Mouse (Mus musculus) adrenal gland, postnatal 10 days (tissue): ENCODE results near the gene Eri3. TPM values are rescaled to one million over a fixed set of nuclear protein-coding genes. Genes with fewer than 3 reads are reported as not detected.
A peak's percentile ranks its signal among the peaks of the same experiment; 100 is the strongest.

Experiments
- DNase-seq: peaks from one replicate; pipeline ENCODE4 v3.0.0; 2021; ENCODE audit warnings: mixed read lengths
- long read RNA-seq, 2 experiments: library from polyadenylated mRNA; stranded (forward); transcript quantifications; one replicate each; pipeline ENCODE4 v2.0.0; 2021
- total RNA-seq, 2 experiments: library from RNA; stranded (reverse); gene quantifications; 2 replicates each; pipeline ENCODE4 v1.2.3; 2021

Gene Eri3
- total RNA-seq, result 10 to 100 TPM; 74.8 to 96.0 TPM
- long read RNA-seq, experiment 1, transcript Eri3-201 (9 exons, 1,719 nt), result major isoform, 25 of 92 reads
- long read RNA-seq, experiment 1, partial matches to known transcripts, result 20 of 92 reads
- long read RNA-seq, experiment 1, other reads (novel, unspliced or antisense), result 47 of 92 reads
- long read RNA-seq, experiment 2, transcript Eri3-201 (9 exons, 1,719 nt), result major isoform, 34 of 88 reads
- long read RNA-seq, experiment 2, partial matches to known transcripts, result 15 of 88 reads
- long read RNA-seq, experiment 2, other reads (novel, unspliced or antisense), result 39 of 88 reads

DNA sequence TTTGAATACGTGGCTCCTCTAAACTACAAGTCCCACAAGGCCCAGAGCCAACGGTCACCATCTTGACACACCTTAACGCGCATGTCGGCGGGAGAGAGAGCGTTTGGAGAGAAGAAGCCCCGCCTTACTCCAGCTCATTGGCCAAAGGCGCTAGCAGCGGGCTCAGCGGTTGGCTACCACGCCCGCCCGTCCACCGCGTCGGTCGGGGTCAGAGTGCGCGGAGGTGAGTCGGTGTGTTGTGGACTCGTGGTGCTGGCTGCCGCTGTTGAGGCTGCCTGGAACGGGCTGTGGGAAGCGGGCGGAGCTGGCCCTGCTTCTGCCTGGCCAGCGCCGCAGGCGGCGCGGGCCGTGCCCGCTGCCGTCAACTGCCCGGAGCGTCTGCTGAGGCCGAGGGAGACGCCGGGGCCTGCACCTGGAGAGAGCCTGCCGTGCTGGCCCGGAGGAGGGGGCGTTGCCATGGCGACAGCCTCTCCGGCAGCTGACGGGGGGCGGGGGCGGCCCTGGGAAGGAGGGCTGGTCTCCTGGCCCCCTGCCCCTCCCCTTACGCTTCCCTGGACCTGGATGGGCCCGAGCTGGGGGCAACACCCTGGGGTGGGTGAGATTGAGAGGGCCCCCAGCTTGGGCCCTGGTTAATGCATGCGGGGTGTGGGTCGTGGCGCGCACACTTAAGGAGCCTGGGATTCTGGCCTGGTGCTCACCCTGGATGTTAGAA lies at the start of gene Eri3:
TSS of gene Eri3 (plus strand) at position 226 of the 712 bp plus-strand sequence.
- peak; percentile 98 for DNase-seq

DNA sequence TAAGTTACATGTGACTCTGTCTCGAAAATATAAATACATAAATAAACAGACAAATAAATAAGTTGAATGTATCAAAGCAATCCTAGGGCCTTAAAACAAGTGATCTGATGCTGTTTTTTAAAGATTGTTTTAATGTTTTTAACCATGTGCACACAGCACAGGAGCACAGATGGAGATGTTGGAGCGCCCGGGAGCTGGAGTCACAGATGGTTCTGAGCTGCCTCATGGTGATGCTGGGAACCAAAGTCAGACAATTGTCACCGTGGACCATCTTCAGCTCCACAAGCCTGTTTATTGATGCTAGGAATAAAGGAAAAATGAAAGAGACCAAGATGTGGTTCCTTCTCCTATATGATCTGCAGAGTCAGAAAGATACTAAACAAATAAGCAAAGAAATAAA lies 31.9 kb upstream of the Eri3 start:
- no peak for DNase-seq

DNA sequence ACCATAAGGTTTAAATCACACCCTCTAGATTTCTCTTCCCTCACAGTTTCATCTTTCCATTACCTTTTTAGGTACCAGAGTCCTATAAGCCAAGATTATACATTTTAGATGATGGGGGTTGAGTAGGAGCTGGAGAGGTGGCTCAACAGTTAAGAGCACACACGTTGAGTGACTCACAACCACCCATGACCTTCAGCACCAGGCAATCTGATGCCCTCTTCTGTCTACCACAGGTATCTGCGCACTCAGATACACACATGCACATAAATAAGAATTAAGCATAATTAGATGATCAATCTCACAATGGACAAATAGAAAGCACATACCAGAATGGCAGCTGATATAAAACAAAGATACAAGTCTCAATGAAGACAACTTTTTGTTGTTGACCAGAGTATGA lies 28.8 kb upstream of the Eri3 start:
- no peak for DNase-seq

DNA sequence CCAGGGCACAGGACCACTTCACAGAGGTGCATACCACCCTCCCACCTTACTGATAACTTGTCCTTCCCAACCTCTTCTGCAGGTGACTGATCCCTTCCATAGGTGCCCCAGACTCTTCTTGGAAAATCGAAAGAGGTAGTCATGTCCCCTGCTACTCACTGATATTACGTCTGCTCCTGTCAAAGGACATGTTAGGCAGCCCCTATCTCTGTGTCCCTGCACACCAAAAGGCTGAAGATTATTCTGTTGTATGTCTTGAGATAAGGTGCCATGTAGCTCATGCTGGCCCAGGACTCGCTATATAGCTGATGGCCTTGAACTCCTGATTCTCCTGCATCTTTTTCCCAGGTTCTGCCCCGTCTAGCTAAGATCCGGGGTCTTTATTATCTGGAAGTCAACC lies 24.2 kb upstream of the Eri3 start:
- DNase-seq, result no peak

DNA sequence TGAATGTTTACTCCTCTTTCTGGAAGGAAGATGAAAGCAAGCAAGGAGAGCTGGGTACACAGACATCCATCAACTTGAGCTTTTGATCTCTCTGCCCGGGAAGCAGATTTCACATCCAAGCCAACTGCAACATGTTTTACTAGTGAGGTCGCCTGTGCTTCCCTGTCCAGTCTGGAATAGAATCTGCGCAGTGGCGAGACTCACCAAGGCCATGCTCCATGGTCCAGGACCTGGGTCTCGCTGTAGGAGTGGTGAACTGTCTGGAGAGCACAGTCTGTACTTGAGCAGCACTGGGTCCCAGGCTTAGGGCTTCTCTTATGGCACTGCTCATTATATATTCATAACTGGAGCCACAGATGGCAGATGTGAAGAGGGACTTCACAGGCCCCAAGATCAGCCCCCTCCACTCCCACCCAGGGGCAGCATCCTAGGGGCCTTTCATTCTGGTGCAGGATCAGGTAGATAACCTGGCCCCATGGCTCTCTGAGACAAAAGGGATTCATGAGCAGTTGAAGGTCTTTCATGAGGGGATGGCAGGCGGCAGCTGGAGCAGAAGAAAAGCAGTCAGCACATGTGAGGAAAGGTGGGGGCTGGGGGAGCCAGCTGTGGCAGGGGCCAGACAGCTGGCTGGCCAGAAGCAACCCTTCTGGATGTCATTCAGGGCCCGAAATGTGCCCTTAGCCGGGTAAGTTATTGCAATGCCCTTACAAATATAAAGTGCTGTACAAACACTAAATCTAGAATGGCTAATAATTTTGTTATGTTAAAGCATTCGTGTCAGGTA lies 22.9 kb upstream of the Eri3 start:
- peak; percentile 15 for DNase-seq

DNA sequence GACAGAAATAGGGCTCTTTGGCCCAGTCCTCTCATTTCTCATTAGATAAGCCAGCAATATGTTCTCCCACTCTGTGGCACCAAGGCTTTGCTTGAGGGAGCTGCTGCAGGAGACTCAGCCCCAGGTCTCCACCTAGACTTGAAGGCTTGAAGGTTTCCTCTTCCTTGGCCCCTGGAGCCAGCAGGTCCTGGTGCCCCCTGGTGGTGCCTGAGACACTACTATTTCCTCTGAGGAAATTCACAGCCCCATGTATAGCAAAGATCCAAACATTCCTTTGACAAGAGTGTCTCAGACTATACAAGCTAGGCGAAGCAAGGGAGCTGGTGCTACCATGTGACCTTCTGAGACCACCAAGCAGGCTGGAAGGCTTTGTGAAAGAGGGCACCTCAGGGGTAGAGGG lies 22.2 kb upstream of the Eri3 start:
- DNase-seq, result peak; percentile 76

DNA sequence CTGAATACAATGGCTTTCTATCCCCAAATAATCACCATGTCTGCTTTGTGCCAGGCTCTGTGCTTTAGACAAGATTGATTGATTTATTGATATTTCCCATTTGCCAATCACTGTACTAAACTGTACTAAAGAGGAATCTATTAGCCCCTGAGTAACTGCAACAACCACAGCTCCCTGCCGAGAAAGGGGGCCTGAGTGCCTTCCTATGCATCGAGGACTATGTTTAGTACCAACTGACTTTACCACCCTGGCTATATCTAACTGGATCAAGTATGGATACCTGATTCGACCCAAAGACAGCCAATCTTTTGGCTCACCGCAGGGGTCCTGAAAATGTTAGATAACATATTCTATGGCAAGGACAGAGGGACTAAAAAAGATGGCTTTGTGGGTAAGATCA lies 20.3 kb upstream of the Eri3 start:
- no peak for DNase-seq

DNA sequence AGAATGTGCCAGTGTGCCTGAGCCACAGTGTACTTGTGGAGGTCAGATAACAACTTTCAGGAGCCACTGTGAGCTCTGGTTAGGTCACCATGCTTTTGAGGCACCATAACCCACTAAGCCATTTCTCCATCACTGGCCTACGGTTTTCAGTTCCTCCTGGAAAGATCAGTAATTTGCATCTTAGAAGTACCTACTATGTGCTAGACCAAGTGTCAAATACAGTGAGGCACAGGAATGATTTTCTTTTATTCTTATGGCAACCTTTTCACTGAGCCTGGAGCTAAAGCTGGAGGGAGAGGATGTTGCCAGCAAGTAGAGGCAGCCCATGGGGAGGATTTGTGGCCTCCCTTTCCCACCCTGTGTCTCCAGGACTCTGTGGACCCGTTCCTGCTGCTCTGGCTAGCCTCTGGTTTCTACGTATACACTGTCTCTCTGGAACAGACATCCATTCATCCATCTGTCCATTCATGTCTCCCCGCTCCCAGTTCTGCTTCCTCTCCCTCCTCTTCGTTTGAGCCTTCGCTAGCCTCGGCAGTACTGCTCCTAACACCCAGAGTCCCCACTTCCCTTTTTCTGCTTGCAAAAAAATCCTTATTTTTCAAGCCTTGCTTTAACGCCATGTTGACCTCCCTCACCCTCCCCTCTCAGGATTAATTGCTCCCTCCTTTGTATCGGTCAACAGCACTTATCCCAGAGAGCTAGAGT lies 14.5 kb upstream of the Eri3 start:
- DNase-seq, result no peak

DNA sequence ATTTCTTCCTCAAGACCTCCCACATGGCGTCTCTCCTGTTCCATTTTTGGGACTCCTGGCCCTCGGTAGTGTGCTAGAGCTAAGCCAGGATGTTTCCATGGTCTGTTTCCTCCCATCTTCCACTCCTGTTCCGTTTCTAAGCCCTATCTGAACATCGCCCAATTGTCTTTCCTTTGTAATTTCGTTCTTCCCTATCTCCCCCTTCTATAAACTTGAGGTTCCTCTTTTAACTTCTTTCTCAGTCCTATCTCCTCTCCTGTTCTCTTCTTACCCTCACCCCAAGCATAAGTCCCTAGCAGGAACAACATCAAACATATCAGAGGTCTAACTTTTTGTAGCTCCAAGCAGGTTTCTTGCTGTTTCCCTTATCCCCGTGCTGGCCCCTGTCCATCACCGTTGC lies 13.2 kb upstream of the Eri3 start:
- DNase-seq, result no peak

DNA sequence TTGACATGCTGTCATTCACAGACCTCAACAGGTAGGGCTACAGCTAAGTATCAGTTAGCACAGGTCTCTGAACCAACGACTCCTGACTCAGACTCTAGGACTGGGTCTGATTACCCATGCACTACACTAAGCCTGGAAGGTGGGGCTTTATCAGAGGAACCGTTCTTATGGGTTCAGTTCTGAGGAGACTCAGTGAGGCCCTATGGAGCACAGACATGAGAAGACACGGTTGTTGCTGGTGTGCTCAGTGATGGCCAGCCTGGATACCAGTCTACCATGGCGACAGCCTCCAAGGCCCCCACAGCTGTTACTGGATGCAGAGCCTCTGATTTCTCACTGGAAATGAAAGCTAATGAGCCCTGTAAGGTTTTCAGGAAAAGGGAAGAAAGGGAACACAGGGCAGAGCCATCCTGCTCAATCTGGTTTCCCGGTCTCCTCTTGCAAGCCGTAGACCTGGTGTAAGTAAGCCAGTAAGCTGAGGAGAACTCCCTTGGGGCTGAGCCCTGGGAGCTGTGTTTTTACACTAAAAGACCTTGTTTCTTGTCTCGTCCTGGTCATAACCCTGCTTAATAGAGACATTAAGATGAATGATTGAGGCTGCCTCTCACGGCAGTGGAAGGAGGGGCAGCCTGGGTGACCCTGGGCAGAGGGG lies 10.7 kb upstream of the Eri3 start:
- no peak for DNase-seq

DNA sequence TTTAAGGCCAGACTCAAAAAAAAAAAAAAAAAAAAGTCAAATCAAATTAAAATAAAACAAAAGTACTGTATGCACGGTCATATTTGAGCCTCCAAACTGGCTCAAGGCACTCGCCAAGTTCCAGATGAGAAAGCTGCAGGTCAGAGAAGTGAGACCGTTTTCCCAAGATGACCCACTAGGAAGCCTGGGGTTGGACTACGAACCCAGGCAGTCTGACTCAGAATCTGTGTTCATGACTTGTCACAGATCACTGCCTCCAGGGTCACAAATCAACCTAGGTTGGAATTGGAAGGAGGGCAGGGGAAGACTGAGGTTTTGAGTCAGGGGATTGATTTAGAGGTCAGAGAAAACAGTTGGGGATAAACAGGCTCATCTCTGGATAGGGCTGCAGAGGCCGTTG lies 9.6 kb upstream of the Eri3 start:
- no peak for DNase-seq

DNA sequence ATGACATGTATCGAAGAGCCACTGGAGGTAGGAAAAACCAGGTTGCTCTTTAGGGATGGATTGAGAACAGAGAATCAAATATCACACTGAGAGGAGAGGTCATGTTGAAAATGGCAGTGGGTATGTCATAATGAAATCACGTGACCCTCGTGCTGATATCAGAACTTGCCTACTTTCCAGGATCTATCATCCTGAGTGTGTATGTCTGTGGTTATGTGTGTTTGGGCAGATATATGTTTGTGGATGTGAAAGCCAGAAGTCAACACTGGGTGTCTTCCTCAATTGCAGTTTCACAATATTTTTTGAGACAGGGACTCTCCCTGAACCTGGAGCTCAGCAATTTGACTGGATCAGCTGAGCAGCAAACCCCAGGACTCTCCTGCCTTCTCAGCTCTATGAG lies 4.7 kb upstream of the Eri3 start:
- DNase-seq, result no peak

DNA sequence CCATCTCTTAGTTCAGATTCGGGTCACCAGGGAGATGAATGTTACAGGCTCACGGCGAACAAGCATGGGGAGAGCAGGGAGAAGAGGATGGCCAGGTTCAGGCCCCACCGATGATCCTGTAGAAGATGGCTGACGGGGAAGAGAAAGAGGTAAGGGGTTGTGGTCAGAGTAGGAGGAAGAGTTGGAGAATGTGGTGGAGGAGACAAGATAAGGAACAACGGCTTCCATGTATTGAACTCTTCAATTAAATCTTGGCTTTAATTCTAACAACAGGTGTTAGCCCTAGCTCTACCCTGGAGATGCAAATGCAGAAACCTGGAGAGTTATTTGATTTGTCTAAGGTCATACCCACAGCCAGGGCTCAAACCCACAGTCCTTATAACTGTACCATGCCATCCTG lies 3.5 kb upstream of the Eri3 start:
- no peak for DNase-seq

DNA sequence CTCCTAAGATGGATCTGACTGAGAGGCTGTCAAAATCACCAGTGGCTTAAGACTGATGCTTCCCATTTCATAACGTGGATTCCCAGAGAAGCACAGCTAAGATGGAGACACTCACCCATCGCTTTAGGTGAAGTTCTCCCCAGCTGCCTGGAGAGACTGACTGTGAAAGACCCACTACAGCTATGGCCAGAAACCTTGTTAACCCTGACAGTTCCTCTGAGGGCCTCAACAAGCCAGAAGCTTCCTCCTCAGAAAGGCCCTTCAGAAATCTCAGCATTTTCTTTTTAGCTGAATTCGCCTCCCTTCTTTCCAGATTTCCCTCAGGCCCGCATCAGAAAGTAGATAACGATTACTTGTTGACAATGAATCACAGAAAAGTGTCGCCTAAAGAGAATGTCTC lies 589 bp upstream of the Eri3 start:
- DNase-seq, result no peak

DNA sequence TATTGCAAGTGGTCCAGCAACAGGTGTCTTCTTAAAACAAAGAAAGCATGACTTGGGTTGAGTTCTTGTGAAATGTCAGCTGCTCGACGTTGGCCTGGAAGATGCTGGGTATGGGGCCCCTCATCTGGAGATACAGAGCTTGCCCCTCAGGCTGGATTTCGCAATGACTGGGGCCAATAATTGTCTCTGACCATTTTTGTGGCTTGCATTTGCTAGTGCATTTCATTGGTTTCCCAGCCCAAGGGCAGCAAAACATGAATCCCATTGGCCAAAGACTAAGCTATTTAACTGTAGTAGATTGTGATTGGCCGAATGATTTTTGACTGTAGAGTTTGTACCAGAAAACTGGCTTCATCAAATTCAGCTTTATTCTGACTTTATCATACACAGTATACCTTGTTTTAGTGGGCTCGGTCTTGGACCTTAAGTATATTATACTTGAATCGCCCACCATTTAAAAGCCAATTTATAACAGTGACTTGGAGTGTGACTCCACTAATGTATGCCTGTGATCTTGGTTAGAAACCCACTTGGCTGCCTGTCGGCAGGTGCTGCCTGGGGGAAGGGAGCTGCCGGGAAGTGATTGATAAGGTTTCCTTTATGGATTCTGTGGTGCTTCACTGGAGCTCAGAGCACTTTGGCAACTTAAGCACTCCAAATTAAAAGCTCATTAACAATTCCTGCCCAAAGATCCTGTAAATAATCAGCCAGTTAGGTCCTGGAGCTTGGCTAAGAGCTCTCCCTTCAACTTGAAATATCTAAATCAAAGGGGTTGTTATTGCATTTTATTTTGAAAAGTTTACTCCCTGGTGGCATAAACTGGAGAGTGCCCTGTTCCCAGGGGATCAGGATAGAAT lies 1.2 kb downstream of the Eri3 start:
- no peak for DNase-seq

DNA sequence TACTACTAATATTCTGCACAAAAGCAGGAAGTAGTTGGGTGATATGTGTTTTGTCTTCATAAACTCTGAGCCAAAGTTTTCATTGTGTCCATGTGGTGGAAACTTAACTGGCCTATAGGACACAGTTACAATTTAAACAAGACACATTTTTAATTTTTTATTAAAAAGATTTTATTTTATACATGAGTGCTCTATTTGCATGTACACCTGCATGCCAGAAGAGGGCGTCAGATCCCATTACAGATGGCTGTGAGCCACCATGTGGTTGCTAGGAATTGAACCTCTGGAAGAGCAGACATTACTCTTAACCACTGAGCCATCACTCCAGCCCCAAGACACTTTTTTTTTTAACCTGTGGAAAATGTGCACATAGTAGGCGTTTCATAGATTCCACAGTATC lies 5.3 kb downstream of the Eri3 start:
- DNase-seq, result no peak

DNA sequence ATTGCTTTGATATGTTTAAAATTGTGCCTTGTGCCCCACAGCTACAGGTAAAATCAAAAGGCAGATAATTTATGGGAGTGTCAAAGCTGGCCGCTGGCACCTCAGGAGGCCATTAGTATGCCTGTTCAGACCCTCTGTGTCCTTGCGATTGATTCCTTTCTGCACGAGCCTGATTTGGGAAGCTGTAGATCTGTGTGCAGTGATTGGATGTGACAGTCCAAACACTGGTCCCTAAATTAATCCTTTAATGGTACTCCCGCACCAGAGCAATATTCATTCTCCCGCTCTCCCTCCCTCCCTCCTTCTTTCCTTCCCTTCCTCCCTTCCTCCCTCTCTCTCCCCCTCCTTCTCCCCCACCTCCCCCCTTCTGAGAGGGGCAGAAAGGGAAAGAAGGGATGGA lies 6.2 kb downstream of the Eri3 start:
- DNase-seq, result no peak

DNA sequence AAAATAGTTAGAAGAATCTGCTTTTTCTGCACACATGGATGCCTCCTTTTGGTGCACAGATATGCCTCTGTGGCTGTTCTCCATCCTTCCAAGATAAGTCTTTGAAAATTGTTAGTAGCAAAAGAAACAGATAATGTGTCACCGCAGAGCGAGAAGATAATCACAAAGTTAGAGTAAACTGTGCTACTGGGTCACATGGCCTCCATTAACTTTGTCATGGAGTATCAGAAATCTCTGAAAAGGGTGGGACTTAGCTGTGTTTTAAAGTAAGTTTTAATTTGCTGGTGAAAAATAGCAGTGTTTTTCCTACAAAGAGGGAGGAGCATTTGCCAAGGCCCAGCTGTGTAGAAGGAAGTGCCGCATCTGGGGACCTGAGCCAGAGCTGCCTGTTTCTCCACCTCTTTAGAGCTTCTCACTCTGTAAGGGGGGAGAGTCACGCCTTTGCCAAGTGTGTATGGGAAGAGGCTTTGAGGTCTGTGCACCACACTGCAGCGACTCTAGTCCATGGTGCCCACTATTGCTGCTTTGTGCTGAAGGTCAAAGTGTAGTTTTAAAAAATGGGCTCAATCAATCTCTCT lies 7.0 kb downstream of the Eri3 start:
- no peak for DNase-seq

DNA sequence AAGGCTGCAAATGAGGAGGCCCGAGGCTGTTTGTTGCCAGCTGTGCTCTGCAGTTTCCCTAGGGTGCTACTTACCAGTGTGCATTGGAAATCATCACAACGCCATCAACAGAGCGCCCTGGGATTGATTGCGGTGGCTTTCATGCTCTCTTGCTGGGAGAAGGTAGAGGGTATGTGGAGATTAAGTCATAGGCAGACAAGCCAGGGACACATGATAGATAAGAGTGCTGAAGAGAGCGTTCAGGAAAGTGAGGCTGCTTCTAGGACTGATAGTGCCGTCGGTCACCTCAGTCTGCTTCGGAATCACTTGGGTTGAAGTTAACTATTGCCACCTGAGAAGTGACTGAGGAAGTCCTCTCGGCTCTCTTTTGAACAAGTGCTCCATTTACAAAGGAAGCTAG lies 13.8 kb downstream of the Eri3 start:
- DNase-seq, result no peak

DNA sequence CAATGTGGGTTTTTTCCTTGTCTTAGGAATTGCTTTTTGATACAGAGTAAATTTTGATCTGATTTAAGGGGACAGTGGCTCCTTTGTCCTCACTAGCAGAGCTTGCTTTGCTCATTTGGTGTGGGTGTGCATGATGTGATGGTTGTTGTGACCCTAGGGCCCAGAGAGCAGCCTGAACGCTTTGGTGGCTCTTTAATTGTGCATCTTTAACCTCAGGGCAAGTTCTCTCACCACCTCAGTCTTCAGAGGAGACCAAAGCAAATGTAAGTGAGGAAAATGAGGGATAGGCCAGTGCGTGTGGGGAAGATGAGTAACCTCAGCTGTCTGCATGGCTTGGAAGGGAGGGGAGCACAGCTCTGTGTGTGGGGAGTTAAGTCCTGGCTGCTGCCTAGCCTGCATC lies 18.7 kb downstream of the Eri3 start:
- DNase-seq, result no peak

DNA sequence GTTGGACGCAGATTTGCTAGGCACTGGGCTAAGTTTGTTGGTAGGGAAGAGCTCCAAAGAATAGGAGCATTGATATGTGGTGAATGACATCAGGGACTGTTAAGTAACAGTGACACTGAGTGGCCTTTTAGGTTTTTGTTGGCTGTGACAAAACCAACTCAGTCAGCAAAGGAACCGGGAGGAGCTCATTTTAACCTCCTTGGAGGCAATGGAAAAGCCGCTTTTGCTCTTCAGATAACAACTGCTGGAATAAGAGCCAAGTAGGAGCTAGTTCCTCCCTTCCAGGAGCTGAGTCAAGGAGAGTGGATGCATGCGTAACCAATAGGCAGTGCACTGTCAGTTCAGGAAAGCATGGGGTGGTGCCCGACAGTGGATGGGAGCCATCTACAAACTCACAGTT lies 20.8 kb downstream of the Eri3 start:
- DNase-seq, result no peak
